Mouse (Mus musculus): ENCODE measurements around the gene Camk1d. TPM values are rescaled to one million over a fixed set of nuclear protein-coding genes. Genes with fewer than 3 reads are reported as not detected.

Camk1d gene
- total and polyA plus RNA-seq, 3 experiments: 4.6 to 12.4 (median 4.8) TPM

DNA sequence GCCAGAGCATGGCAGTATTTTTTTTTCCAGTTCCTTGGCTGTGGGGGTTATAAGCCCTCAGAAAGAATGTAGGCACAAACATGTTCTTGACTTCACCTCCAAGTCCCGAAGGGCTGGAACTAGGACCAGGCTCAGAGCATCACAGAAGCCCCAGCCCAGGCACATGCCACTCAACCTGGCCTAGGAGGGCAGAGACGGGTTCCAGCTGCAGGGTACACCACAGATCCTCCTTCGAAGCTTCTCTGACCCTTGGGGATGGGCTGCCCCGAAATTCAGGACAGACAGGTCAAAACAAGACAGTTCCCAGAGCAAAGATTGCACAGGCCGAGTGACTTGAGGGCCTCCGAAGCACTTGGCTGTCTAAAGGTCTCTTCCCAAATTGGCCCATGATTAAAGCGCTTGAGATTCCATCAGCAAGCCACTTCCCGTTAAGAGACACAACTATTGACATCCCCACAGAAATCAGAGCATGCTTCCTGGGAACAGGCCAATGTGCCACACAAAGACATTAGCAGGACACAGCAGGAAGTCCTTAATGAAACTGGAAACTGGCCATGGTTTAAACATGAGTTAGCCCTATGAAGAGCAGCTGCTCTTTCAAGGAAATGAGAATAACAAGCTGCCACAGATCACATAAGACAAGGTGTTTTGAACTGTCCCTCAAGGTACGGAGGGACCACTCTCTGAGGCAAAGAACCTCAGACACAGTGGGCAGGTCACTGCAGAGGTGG is 136.8 kb downstream of the Camk1d start:
- no peak overlapping the region for H3K9ac ChIP-seq (ENCODE audit: insufficient read depth, low read depth)
- H3K4me2 ChIP-seq (ENCODE audit: insufficient read depth, low read depth, poor library complexity, severe bottlenecking): no peak overlapping the region
- H3K27me3 ChIP-seq (replicated peaks): no peaks in the 10 kb centered on the region
- no peak for DNase-seq (ENCODE audit: extremely low read depth)
- TF ChIP-seq TCF12 (IDR thresholded peaks at IDR 0.05; ENCODE audit: low read depth, low read length) (no peak), ZKSCAN1 (IDR thresholded peaks at IDR 0.05; ENCODE audit: borderline replicate concordance, low read depth, low read length) (no peak), MYC (IDR thresholded peaks at IDR 0.05; ENCODE audit: low read depth, low read length) (no peak), BHLHE40 (IDR thresholded peaks at IDR 0.05; ENCODE audit: low read depth, low read length) (no peak), TBP (conservative IDR thresholded peaks at IDR 0.05; ENCODE audit: low read depth, low read length) (no peak), HCFC1 (IDR thresholded peaks at IDR 0.05; ENCODE audit: low read depth, low read length) (no peak), USF1 (IDR thresholded peaks at IDR 0.05; ENCODE audit: low read depth, low read length) (no peak), POLR2A (IDR thresholded peaks at IDR 0.05; ENCODE audit: low read depth, low read length) (no peak), ZNF384 (IDR thresholded peaks at IDR 0.05; ENCODE audit: low read depth, low read length) (no peak), CTCF (conservative IDR thresholded peaks at IDR 0.05 in 1 of 2, IDR thresholded peaks at IDR 0.05 in 1 of 2; ENCODE audit: low read depth in 2 of 2, low read length in 2 of 2) (no peak), GABPA (IDR thresholded peaks at IDR 0.05; ENCODE audit: insufficient replicate concordance, low read depth, low read length) (no peak), NELFE (IDR thresholded peaks at IDR 0.05; ENCODE audit: low read depth, low read length) (no peak), E2F4 (IDR thresholded peaks at IDR 0.05; ENCODE audit: insufficient replicate concordance, low read depth, low read length) (no peak)
- no peaks in the 10 kb centered on the region for H3K79me2 ChIP-seq (replicated peaks; ENCODE audit: control insufficient read depth, extremely low read depth, insufficient read depth, poor library complexity, severe bottlenecking)
- no peaks in the 10 kb centered on the region for H3K9me3 ChIP-seq (replicated peaks; ENCODE audit: low read length)
- dilution Hi-C loops (cut with MboI; ENCODE audit: extremely low pct_ligation_motif_present, extremely low pct_unique_long_range_greater_than_20kb, low sequenced_read_pairs) (no loop called here), in situ Hi-C loops (cut with MboI; ENCODE audit: low pct_ligation_motif_present, low pct_unique_long_range_greater_than_20kb, low sequenced_read_pairs) (no loop called here)
- H3K4me1 ChIP-seq (ENCODE audit: control insufficient read depth in 1 of 2, insufficient read depth in 2 of 2): peaks cover 6 to 55% of the 10 kb centered on the region in 2 experiments
- H3K27ac ChIP-seq (ENCODE audit: insufficient read depth, low read depth): no peak overlapping the region
- no peak overlapping the region for H3K4me3 ChIP-seq (replicated peaks in 1 of 3; ENCODE audit: low read depth in 2 of 3, low read length in 2 of 3, poor library complexity in 1 of 3)
- peaks cover 0 to 12% of the 10 kb centered on the region in 2 experiments for H3K36me3 ChIP-seq (replicated peaks in 1 of 2; ENCODE audit: control insufficient read depth in 1 of 2, insufficient read depth in 1 of 2, low read length in 1 of 2)

DNA sequence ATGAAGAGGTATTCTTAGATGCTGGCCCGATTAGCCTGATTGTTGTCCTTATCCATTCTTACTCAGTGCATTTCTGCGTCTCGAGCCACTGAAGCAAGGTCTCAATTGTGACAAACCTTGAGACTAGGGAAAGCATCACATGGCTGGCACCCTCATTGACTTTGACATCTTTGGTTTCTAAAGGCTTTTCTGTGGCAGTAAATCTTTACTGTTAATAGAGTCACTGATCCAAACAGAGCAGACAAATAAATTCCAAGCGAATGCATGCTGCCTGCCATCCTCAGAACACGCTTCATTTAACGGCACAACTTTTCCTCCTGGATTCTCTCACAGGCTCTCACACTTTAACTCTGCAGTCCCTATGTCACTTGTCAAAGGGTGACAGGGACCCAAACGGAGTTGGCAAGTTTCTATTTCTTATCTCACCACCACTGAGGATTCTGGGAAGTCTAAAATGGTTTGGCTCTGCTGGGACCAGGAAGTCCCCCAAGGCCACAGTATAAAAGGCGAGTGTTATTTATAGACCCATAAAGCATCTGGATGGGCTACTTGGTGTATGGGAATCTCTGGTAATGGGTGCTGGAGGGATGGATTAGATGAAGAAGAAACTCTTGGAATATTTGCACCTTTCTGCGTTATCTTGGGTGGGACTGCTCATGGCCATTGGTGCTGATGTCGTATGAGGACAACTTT is 141.9 kb downstream of the Camk1d start:
- H3K79me2 ChIP-seq (replicated peaks; ENCODE audit: control insufficient read depth, extremely low read depth, insufficient read depth, poor library complexity, severe bottlenecking): no peaks in the 10 kb centered on the region
- peaks cover 0 to 23% of the 10 kb centered on the region in 2 experiments for H3K36me3 ChIP-seq (replicated peaks in 1 of 2; ENCODE audit: control insufficient read depth in 1 of 2, insufficient read depth in 1 of 2, low read length in 1 of 2)
- no peak overlapping the region for H3K4me2 ChIP-seq (ENCODE audit: insufficient read depth, low read depth, poor library complexity, severe bottlenecking)
- no peak overlapping the region for H3K27ac ChIP-seq (ENCODE audit: insufficient read depth, low read depth)
- H3K4me3 ChIP-seq (replicated peaks in 1 of 3; ENCODE audit: low read depth in 2 of 3, low read length in 2 of 3, poor library complexity in 1 of 3): no peak overlapping the region
- H3K27me3 ChIP-seq (replicated peaks): no peaks in the 10 kb centered on the region
- DNase-seq (ENCODE audit: extremely low read depth): no peak
- in situ Hi-C loops (cut with MboI; ENCODE audit: low pct_ligation_motif_present, low pct_unique_long_range_greater_than_20kb, low sequenced_read_pairs): no loop called here
- dilution Hi-C loops (cut with MboI; ENCODE audit: extremely low pct_ligation_motif_present, extremely low pct_unique_long_range_greater_than_20kb, low sequenced_read_pairs): no loop called here
- no peak overlapping the region for H3K9ac ChIP-seq (ENCODE audit: insufficient read depth, low read depth)
- no peak for TF ChIP-seq MAFK (IDR thresholded peaks at IDR 0.05; ENCODE audit: insufficient replicate concordance, low read length)
- no peak for TF ChIP-seq GABPA (IDR thresholded peaks at IDR 0.05; ENCODE audit: insufficient replicate concordance, low read depth, low read length)
- no peak for TF ChIP-seq TBP (conservative IDR thresholded peaks at IDR 0.05; ENCODE audit: low read depth, low read length)
- no peak for TF ChIP-seq USF2 (conservative IDR thresholded peaks at IDR 0.05; ENCODE audit: low read depth, low read length)
- no peak for TF ChIP-seq UBTF (IDR thresholded peaks at IDR 0.05; ENCODE audit: low read depth, low read length)
- TF ChIP-seq ZNF384 (IDR thresholded peaks at IDR 0.05; ENCODE audit: low read depth, low read length): no peak
- no peak for TF ChIP-seq RAD21 (IDR thresholded peaks at IDR 0.05; ENCODE audit: low read depth, low read length)
- TF ChIP-seq TCF12 (IDR thresholded peaks at IDR 0.05; ENCODE audit: low read depth, low read length): no peak
- peaks cover 0 to 32% of the 10 kb centered on the region in 2 experiments; a peak in 3 of 4 replicates for H3K4me1 ChIP-seq (ENCODE audit: control insufficient read depth in 1 of 2, insufficient read depth in 2 of 2)
- no peaks in the 10 kb centered on the region for H3K9me3 ChIP-seq (replicated peaks; ENCODE audit: low read length)
